Mouse (Mus musculus) brain, adult 2 months (tissue): Measurements from ENCODE around the gene Pramef25.
"Not testable (repeated sequence)": the region's sequence is repeated elsewhere in the genome, so short reads cannot be mapped to it uniquely, and the experiment has no call there.

Experiments
- DNase-seq: peaks from one replicate; pipeline ENCODE4 v3.0.0; 2011; ENCODE audit warnings: low read depth, low spot score

The Pramef25 gene

GRCm38 (mm10) chr4:143950916-143951315 lies at the start of gene Pramef25:
TSS of gene Pramef25 (minus strand) at chr4:143951016.
- DNase-seq: not testable (repeated sequence)

- not testable (repeated sequence) for DNase-seq
Observed at GRCm38 (mm10) chr4:143994269-143994668, 43.5 kb upstream of the Pramef25 start, which contains the start of gene Pramef17. TSS of gene Pramef17 (minus strand) at chr4:143994369.

GRCm38 (mm10) chr4:143988126-143988525 lies 37.3 kb upstream of the Pramef25 start:
- DNase-seq: not testable (repeated sequence)

- DNase-seq: not testable (repeated sequence)
Observed at GRCm38 (mm10) chr4:143987475-143987941, 36.7 kb upstream of the Pramef25 start.

GRCm38 (mm10) chr4:143985733-143986132 lies 34.9 kb upstream of the Pramef25 start:
- not testable (repeated sequence) for DNase-seq

- not testable (repeated sequence) for DNase-seq
Observed at GRCm38 (mm10) chr4:143985165-143985564, 34.3 kb upstream of the Pramef25 start.

- DNase-seq: not testable (repeated sequence)
Observed at GRCm38 (mm10) chr4:143983446-143983845, 32.6 kb upstream of the Pramef25 start.

GRCm38 (mm10) chr4:143966850-143967249 lies 16.0 kb upstream of the Pramef25 start, which contains the start of gene Gm13101:
TSS of gene Gm13101 (minus strand) at chr4:143966950.
- not testable (repeated sequence) for DNase-seq

- not testable (repeated sequence) for DNase-seq
Observed at GRCm38 (mm10) chr4:143900280-143900679, 50.5 kb downstream of the Pramef25 start, which contains the start of gene Pramef6. TSS of gene Pramef6 (minus strand) at chr4:143900380.
